Mouse (Mus musculus) adrenal gland, adult (tissue): ENCODE data around the gene Asf1b.

Source experiments
- DNase-seq, 2 experiments: peaks; one replicate each; pipeline ENCODE4 v3.0.0; 2022 to 2023; ENCODE audit warnings: low spot score in 1 of 2; ENCODE audit not compliant: inconsistent age in 2 of 2

The Asf1b gene

GRCm38 (mm10) chr8:83955106-83955957, at the start of gene Asf1b, which contains the start of gene Gm10644:
Gene Asf1b (plus strand): TSS chr8:83955507.
Gene Gm10644 (minus strand): TSS chr8:83955205.
- peak; percentile 99 for DNase-seq

- DNase-seq: peak in 1 of 2 experiments; percentile 62
Measured at GRCm38 (mm10) chr8:83908583-83908982, 46.7 kb upstream of the Asf1b start.

DNA sequence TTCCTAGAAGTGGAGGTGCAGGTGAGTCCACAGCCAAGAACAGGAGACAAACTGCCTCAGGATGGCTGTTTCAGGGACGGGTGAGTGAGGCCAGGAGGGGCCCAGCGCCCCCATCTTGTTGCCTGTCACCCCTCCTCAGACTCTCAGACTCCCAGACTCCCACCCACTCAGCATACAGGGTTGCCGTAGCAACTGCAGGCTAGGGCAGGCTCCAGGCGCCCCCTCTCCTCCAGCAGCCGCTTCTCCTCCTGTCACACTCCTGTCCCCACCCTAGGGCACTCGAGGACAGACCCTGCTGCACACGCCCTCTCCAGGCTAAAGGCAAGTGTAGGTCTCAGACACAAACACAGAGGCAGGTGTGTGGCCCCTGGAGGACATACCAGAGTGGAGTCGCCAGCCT, 46.0 kb upstream of the Asf1b start:
- no peak for DNase-seq

GRCm38 (mm10) chr8:83911809-83912731, 43.2 kb upstream of the Asf1b start:
- no peak for DNase-seq

GRCm38 (mm10) chr8:83914232-83914631, 41.1 kb upstream of the Asf1b start:
- no peak for DNase-seq

GRCm38 (mm10) chr8:83914860-83915259, 40.4 kb upstream of the Asf1b start:
- peak in 1 of 2 experiments; percentile 57 for DNase-seq

DNA sequence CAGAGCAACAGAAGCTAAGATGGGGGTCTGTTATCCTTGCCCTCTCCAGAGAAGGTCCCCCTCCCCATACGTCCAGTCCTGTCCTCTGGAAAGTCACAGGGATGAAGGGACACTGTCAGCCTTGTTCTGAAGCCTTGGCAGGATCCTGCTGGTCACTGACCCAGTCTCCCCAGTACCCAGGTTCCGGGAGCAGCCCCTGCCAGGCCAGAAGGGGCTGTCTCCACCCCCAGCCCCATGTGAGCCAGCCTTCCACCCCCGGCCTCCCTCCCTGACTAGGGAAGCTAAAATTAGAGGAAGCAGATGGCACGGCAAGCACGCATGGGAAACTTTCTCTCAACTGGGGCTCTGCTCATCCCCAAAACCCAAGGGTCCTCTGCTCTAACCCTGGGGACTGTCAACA, 39.3 kb upstream of the Asf1b start:
- no peak for DNase-seq

- DNase-seq: peak; percentile 83 to 91
Measured at GRCm38 (mm10) chr8:83917566-83917965, 37.7 kb upstream of the Asf1b start.

DNA sequence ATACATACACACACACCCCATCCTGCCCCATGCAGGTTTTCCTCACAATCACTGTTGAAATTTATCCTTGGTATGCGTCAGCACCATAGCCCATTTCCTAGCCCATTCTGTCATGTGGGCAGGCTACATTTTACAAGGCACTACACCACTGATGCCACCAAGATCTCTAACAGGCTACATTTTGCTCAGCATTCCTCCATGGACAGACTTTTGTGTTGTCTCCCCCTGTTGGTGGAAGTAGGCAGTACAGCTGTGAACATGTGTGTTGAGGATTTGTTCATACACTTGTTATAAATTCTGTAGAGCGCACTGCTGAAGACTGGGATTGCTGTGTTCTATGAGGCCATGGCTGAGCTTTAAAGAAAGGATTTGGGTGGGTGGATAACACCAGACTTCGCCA, 33.7 kb upstream of the Asf1b start:
- peak; percentile 79 to 93 for DNase-seq

DNA sequence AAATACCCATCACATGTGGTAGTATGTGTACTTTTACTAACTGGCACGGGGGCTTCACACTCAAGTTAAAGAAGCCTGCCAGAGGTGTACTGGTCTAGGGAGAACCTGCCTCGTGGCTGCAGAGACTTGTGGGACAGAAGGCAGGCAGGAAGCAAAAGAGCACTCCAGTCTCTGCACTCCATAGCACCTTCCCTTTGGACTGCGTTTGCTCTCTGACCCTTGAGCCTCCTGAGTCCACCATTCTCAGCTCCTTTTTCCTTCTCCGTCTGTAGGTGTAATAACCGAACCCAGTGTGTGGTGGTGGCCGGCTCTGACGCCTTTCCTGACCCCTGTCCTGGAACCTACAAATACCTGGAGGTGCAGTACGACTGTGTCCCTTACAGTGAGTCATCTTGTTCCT, 32.6 kb upstream of the Asf1b start:
- no peak for DNase-seq

DNA sequence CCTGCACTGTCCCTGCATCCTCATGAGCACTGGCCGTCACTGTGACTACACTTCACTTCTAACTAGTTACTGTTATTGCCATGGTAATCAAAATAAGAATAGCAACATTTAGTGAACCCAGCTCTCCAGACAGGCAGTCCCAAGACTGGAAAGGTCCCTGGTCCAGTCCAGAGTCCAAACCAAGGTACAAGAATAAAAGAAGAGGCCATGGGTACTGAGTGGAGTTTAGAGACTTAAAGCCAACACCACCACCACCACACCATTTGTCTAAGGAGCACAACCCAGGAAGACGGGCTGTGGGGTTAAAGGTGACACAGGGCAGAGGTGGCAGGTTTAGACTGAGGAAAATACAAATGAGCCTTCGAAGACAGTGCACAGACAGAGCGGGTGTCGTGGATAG, 30.7 kb upstream of the Asf1b start:
- DNase-seq: no peak

DNA sequence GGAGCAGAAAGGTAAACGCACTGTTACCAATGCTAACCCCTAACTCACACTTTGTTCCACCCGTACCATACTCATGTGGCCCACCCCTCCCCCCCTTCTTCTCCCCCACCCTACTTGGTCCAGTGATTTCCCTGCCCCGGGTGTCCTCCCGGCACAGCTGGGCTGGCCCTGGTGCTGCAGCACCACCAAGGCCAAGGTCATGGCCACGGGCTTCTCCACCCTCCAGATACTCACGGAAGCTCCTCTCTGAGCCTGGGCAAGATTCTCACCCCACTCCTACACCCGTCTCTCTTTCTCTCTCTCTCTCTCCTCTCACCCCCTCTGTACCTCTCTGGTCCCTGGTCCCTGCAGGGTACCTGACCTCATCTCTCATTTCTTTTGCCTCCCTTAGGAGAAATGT, 29.0 kb upstream of the Asf1b start:
- DNase-seq: peak; percentile 87 to 91

DNA sequence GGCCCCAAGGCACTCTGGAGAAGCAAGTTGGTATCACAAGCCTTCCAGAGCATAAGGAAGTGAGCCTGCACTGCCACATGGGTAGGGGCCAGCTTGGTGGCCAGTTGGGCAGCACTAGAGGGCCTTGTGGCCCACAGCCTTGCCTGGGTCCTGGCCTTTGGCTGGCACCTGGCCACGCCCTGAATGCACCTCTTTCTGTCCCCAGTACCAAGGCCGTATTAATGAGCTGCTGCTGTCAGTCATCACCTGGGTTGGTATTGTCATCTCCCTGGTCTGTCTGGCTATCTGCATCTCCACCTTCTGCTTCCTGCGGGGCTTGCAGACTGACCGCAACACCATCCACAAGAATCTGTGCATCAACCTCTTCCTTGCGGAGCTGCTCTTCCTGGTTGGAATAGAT, 21.1 kb upstream of the Asf1b start:
- no peak for DNase-seq

DNA sequence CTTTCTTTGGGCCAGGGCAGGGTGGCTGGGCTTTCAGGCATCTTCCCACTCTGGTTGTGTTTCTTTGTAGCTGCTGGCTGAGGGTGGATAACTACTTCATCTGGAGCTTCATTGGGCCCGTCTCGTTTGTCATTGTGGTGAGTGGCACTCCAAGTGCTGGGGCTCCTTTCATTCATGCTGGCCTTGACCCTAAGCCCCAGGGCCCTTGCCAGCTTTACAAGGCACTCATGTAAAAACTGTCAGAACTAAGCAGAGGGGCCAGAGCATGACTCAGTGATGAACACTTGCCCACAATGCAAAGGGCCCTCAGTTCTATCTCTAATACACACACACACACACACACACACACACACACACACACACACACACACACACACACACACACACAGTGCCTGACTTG, 20.3 kb upstream of the Asf1b start:
- DNase-seq: peak; percentile 59 to 64

GRCm38 (mm10) chr8:83935435-83935834, 19.9 kb upstream of the Asf1b start:
- no peak for DNase-seq

- DNase-seq: no peak
Measured at GRCm38 (mm10) chr8:83937645-83938044, 17.7 kb upstream of the Asf1b start.

DNA sequence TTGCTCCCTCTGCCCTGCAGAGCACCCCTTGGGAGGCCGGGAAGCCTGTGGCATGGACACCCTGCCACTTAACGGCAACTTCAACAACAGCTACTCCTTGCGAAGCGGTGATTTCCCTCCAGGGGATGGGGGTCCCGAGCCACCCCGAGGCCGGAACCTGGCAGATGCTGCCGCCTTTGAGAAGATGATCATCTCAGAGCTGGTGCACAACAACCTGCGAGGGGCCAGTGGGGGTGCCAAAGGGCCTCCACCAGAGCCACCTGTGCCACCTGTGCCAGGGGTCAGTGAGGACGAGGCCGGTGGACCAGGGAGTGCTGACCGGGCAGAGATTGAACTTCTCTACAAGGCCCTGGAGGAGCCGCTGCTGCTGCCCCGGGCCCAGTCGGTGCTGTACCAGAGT, 17.0 kb upstream of the Asf1b start:
- no peak for DNase-seq

DNA sequence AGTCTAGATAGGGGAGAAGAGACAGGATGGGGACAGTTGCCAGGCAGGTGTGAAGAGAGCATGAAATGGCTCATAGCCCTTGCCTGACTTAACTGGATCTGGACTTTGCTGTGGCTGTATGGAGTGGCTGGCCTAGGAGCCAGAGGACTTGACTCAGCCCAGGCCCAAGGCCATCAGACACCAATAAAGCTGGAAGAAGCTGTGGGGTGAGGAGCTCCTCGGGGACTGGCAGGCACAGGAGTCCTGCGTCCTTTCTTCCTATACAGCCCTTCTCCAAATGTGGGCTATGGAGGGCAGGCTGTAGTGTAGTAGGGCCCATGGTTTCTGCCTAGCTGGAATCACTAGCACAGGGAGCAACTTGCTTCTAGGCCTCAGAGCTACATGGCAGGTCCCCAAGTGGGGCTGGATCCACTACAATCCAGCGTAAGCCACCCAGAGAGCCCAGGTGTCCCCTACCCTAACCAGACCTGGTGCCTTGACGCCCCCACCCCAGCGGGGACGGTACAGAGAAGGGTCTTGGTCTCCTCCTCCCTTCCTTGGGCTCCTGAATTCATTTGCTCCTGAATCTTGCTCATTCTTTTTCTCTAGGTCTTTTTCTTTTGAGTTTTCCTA, 14.1 kb upstream of the Asf1b start:
- peak; percentile 59 to 80 for DNase-seq

DNA sequence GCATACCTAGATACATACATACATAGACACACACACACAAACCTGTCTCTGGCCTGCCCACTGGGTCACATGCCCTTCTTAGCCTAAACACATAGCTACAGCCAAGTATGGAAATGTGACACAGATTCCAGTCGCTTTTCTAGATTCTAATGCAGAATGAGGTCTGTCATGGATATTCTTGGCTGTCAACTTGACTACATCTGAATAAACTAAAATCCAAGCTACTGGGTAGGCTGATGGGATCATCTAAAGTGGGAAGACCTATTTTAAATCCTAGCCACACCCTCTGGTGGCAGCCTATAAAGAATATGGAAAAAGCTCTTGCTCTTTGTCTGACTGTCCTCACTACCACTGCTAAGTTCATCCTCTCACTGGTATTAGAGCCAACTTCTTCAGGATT, 12.9 kb upstream of the Asf1b start:
- DNase-seq: no peak

DNA sequence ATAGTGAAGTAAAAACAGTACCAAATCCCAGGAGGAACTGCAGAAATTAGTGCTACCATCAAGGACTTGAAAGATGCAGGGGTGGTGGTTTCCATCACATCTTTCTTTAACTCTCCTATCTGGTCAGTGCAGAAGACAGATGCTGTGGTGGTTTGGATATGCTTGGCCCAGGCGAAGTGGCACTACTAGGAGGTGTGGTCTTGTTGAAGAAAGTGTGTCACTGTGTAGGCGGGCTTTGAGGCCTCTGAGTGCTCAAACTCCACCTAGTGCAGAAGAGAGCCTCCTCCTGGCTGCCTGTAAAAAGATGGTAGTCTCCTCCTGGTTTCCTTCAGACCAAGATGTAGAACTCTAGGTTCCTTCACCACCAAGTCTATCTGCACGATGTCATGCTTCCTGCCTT, 9.8 kb upstream of the Asf1b start:
- no peak for DNase-seq

DNA sequence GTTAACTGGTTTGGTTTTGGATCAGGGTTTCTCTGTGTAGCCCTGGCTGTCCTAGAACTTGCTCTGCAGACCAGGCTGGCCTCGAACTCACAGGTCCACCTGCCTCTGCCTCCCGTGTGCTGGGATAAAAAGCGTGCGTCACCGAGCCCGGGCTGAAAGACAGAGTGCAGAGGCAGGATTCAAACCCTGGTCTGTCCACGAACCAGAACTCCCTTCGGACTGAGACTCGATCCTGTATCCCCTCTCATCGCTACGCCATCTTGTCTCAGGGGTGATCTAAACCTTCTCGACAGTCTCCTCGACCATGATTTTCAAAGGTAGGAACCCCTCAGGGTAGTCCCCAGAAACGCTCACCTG, 580 bp upstream of the Asf1b start:
- DNase-seq: no peak

DNA sequence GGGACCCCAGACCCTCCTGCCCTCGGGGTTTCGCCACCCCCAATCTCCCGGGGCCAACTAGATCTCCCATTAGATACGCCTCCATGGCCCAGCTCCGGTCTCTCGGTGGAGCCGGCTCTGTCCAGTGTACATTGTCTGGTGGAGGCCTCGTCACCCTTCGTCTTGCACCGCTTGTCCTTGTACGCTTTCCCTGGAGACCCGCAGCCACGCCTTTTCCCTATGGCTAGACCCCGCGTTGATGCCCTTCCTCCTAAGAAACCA, 581 bp downstream of the Asf1b start:
- DNase-seq: no peak
